Mouse (Mus musculus): ENCODE results near the gene Dock4. TPM values are rescaled to one million over a fixed set of nuclear protein-coding genes. Genes with fewer than 3 reads are reported as not detected.

Dock4 gene
- polyA plus RNA-seq (2014; fragmentation: Illumina TruSeq; extraction: RNeasy Lipid Tissue Mini Kit (QIAGEN cat#74804); ENCODE audit: low read depth, low replicate concordance): 5.6 TPM

DNA sequence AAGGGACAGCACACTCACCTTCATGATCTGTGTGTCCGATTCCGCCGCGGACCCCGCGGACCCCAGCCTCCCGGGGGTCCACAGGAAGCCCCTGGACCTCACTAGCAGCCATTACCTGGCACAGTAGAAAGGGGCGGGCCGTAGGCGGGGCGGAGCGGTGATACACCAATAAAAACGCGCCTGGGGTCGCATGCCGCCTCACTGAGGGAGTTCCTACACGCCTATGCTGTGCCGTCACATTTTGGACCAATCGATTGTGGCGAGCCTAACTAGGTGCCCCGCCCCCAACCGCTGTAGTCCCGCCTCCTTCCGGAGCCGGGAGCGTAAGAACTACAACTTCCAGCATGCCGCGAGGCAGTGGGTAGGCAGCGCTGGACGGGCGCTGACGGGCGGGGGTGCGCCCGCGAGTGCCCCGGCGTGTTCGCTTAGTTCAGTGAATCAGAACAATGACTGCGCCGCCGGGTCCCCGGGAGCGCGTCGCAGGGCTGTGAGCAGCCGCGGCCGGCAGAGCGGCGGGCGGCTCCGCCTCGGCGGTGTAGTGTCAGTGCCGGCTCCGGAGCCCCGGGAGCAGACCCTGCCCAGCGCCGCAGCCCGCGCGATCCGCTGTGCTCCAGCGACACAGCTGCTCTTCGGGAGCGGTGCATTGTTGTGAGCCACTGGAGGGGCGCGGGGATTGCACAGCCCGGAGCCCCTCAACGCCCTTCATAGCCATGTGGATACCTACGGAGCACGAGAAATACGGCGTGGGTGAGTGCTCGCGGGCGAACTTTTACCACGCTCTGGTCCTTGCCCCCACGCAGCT is at the start of gene Dock4, which contains the start of gene Zfp277:
Dock4 (plus strand) TSS at position 305 of the 802 bp plus-strand sequence.
Zfp277 (minus strand) TSS at position 255 of the 802 bp plus-strand sequence.

Other genes with a start within 250 kb of the Dock4 start
- not detected for gene Lsmem1, start 246.5 kb upstream of the Dock4 start, polyA plus RNA-seq (2014; fragmentation: Illumina TruSeq; extraction: RNeasy Lipid Tissue Mini Kit (QIAGEN cat#74804); ENCODE audit: low read depth, low replicate concordance)
- gene Ifrd1, start 197.4 kb upstream of the Dock4 start, polyA plus RNA-seq (2014; fragmentation: Illumina TruSeq; extraction: RNeasy Lipid Tissue Mini Kit (QIAGEN cat#74804); ENCODE audit: low read depth, low replicate concordance): 79.5 TPM
- 18.9 TPM for gene Zfp277, start 50 bp upstream of the Dock4 start, polyA plus RNA-seq (2014; fragmentation: Illumina TruSeq; extraction: RNeasy Lipid Tissue Mini Kit (QIAGEN cat#74804); ENCODE audit: low read depth, low replicate concordance)